Mouse (Mus musculus): Measurements from ENCODE around the gene Fam171a2. TPM values are rescaled to one million over a fixed set of nuclear protein-coding genes. Genes with fewer than 3 reads are reported as not detected.

The Fam171a2 gene
- total RNA-seq, 2 experiments from 2014 or later, result 97.3 to 111 TPM

Small RNA genes within 50 kb of the gene (microRNA-seq; reads per million reads assigned to microRNA genes)
- 0 to 0.53 reads per million in 2 experiments for gene Mir6930

Other genes starting within 250 kb of the Fam171a2 start
- 100 to 1,000 TPM; 194 to 197 TPM for gene Hdac5, start 217.5 kb downstream of the Fam171a2 start, total RNA-seq (2021)
- gene BC030867, start 198.8 kb downstream of the Fam171a2 start, total RNA-seq (2021), result under 1 TPM; 0.46 to 0.63 TPM
- under 1 TPM; 0.59 to 0.72 TPM for gene Asb16, start 178.9 kb downstream of the Fam171a2 start, total RNA-seq (2021)
- gene Tmub2, start 162.8 kb downstream of the Fam171a2 start, total RNA-seq (2021), result 10 to 100 TPM; 66.1 to 69.5 TPM
- gene Atxn7l3, start 151.1 kb downstream of the Fam171a2 start, total RNA-seq (2021), result 100 to 1,000 TPM; 180 to 196 TPM
- 100 to 1,000 TPM; 104 to 108 TPM for gene Ubtf, start 127.9 kb downstream of the Fam171a2 start, total RNA-seq (2021)
- gene Slc4a1, start 81.5 kb downstream of the Fam171a2 start, total RNA-seq (2021), result 1 to 10 TPM; 1.2 to 1.3 TPM
- 100 to 1,000 TPM; 399 to 416 TPM for gene Rundc3a, start 54.3 kb downstream of the Fam171a2 start, total RNA-seq (2021)
- 10 to 100 TPM; 71.0 to 71.3 TPM for gene Slc25a39, start 39.7 kb downstream of the Fam171a2 start, total RNA-seq (2021)
- 10 to 100 TPM; 74.3 to 78.5 TPM for gene Grn, start 17.4 kb downstream of the Fam171a2 start, total RNA-seq (2021)
- 1 to 10 TPM; 2.0 to 3.6 TPM for gene Itga2b, start 22.4 kb upstream of the Fam171a2 start, total RNA-seq (2021)
- 10 to 100 TPM; 52.1 to 62.1 TPM for gene Gpatch8, start 108.7 kb upstream of the Fam171a2 start, total RNA-seq (2021)
- gene Gm11627, start 131.8 kb upstream of the Fam171a2 start, total RNA-seq (2021), result 1 to 10 TPM; 3.5 to 9.8 TPM
- gene Fzd2, start 156.7 kb upstream of the Fam171a2 start, total RNA-seq (2021), result 10 to 100 TPM; 10.6 to 11.1 TPM
- gene Meioc, start 216.0 kb upstream of the Fam171a2 start, total RNA-seq (2021), result not detected

Measured in left cerebral cortex, postnatal 14 days (tissue).